Mouse (Mus musculus) embryonic fibroblast, embryonic 13.5 days (primary cell): ENCODE data around the gene Nkx6-1. TPM values are rescaled to one million over a fixed set of nuclear protein-coding genes. Genes with fewer than 3 reads are reported as not detected.

Experiments used
- H3K27ac ChIP-seq: 2 replicates; pipeline ENCODE4 v1.5.1; 2012; ENCODE audit warnings: low read length, control low read depth, inconsistent platforms; ENCODE audit not compliant: insufficient read depth
- H3K4me1 ChIP-seq: 2 replicates; pipeline ENCODE4 v1.6.1; 2011; ENCODE audit warnings: low read length; ENCODE audit not compliant: control insufficient read depth, insufficient read depth
- H3K4me3 ChIP-seq: 2 replicates; pipeline ENCODE4 v1.5.1; 2011; ENCODE audit warnings: mild to moderate bottlenecking, control low read depth, low read length; ENCODE audit not compliant: insufficient read depth
- CTCF ChIP-seq: IDR thresholded peaks from 2 replicates; pipeline ENCODE4 v1.5.1; 2011; ENCODE audit warnings: mild to moderate bottlenecking, control low read depth, low read length, moderate library complexity, borderline replicate concordance; ENCODE audit not compliant: insufficient read depth
- POLR2A ChIP-seq: IDR thresholded peaks from 2 replicates; pipeline ENCODE4 v1.6.1; 2011; ENCODE audit warnings: low read depth, mild to moderate bottlenecking, control low read depth, low read length, moderate library complexity
- polyA plus RNA-seq: library from polyadenylated mRNA; stranded (reverse); fragments of >200 nt; gene quantifications from 2 replicates; pipeline ENCODE4 v1.2.4, GENCODE M21; 2011; ENCODE audit warnings: low read depth; ENCODE audit not compliant: missing spikeins, insufficient read length

Gene Nkx6-1
- 0.47 and 1.1 TPM in 2 replicates for polyA plus RNA-seq

DNA sequence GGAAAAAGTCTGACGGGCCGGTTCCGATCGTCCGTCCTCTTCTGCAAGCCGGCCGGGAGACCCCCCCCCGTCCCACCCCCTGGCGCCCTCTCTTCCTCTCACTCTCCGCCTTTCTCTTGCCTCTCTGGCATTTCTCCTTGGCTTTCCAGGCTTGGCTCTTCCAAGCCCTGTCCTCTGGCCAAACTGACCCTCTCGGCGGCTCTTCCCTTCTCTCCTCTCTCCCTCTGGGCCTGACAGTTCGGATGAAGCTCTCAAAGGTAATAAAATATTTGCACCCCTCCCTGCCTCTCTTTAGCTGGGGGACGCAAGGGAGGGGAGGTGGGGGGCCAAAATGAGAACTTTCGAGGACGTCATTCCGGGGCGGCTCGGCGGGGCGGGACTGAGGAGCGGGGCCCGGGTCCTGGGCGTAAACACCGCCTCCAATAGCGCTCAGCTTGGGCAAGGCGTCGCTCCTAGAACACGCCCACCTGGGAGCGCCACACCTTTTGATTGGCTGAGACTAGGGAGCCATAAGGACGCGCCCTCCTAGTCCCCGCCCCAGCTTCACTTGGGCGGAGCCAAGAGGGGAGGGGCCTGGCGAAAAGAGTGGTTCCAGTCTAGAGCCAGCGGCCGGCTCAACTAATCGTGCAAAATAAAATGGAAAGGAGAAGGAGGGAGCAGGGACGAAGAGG, at the start of gene Nkx6-1:
Gene Nkx6-1, minus strand, starts transcription at position 52 of the 671 bp plus-strand sequence.
- H3K4me3 ChIP-seq: peak within 1 kb of the TSS; percentile 50
- TF ChIP-seq CTCF (no peak), POLR2A (no peak)
- H3K4me1 ChIP-seq: no peaks in the 10 kb centered on the region
- no peak within 1 kb of the TSS for H3K27ac ChIP-seq

DNA sequence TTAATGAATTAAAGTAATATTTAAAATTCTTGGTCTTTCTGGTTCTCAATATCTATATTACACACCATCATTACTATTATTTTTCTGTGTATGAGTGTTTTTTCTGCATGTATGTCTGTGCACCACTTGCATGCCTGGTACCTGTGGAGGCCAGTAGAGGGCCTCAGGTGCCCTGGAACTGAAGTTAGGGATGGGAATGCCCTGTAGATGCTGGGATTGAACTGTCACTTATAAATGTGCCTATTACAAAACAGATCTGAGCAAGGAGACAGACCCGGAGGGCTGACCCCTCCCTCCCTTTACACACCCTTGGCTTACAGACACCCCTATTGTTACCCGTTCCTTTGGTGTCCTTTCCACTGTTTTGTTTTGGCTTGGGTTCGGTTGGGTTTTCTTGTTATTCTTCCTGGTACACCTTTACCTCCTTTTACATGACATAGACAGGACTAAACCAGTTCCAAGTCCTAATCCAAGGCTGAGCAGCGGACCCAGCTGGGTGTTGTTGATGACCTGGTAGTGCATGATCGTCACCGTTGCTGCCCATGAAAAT, 48.3 kb upstream of the Nkx6-1 start:
- H3K4me3 ChIP-seq: no peak overlapping the region
- H3K4me1 ChIP-seq: no peaks in the 10 kb centered on the region
- no peak overlapping the region for H3K27ac ChIP-seq
- no peak for TF ChIP-seq POLR2A
- peak; percentile 20; the same call in 1 of the 2 replicates for TF ChIP-seq CTCF

DNA sequence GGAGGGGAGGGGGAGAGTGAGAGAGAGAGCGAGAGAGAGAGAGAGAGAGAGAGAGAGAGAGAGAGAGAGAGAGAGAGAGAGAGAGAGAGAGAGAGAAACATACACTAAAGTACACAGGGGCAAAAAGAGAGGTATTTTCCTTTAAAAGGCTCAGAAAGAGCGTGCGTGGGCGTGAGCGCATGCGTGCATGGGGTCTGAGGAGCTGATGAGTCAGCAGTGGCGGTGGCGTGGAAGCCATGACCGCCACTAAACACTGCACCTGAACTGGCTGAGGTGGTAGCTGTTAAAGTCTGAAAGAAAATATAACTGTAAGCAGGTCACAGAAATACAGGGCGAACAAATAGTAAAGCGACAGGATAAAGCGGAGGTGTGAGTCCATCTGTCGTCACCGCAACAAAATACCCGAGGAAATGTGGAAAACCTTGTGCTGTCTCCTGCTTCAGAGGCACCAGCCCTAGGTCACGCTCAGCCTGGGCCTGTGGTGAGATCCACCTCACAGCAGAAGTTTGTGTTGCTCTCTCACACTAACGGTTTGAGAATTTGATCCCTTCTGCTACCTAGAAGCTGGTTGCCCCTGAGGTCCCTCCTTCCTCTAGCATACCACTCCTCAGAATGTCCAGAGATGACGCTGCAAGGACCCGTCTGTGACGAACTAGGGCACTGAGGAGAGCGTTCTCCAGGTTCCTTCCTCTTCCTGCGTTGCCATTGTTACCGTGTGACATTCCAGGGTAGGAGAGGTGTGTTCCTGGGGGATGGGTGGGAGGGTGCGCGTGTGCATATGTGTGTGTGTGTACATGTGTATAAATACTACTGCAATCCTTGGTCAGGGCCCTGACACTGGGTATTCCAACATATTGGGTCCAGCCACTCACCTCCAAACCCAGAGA, 38.8 kb upstream of the Nkx6-1 start:
- H3K4me3 ChIP-seq: no peak overlapping the region

GRCm38 (mm10) chr5:101702636-101703035, 37.8 kb upstream of the Nkx6-1 start:
- no peaks in the 10 kb centered on the region for H3K4me1 ChIP-seq
- H3K27ac ChIP-seq: no peak overlapping the region
- no peak overlapping the region for H3K4me3 ChIP-seq
- TF ChIP-seq POLR2A (no peak), CTCF (no peak)

More for the DNA sequence above, 38.8 kb upstream of the Nkx6-1 start:
- TF ChIP-seq CTCF: no peak
- TF ChIP-seq POLR2A: no peak
- no peaks in the 10 kb centered on the region for H3K4me1 ChIP-seq
- H3K27ac ChIP-seq: no peak overlapping the region

DNA sequence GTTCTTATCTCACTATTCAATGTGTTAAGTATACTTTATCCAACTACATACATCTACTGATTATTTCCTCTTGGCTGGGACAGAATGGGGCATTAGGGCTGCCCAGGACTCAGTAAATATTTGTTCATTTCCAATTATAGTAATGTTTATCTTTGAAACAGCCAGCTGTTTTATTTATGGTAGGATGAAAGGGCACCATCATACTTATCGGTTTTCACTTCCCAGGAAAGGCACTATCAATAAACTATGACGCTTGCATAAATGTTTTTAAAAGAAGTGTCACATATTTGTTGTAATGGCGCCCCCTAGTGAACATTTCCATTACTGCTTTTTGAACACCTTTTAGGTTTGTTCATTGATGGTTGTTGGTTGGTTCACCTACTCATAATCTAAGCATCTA, 35.8 kb upstream of the Nkx6-1 start:
- Histone ChIP-seq H3K27ac (no peak overlapping the region), H3K4me1 (no peaks in the 10 kb centered on the region), H3K4me3 (no peak overlapping the region)
- TF ChIP-seq CTCF (no peak), POLR2A (no peak)

- peak; percentile 46; the same call in 1 of the 2 replicates for TF ChIP-seq CTCF
- TF ChIP-seq POLR2A: no peak
- no peak overlapping the region for H3K27ac ChIP-seq
These were observed 23.8 kb upstream of the Nkx6-1 start for GRCm38 (mm10) chr5:101688581-101688980.

GRCm38 (mm10) chr5:101683340-101683739, 18.5 kb upstream of the Nkx6-1 start:
- Histone ChIP-seq H3K27ac (no peak overlapping the region), H3K4me3 (no peak overlapping the region), H3K4me1 (no peaks in the 10 kb centered on the region)
- no peak for TF ChIP-seq CTCF
- no peak for TF ChIP-seq POLR2A

More at GRCm38 (mm10) chr5:101688581-101688980, 23.8 kb upstream of the Nkx6-1 start:
- Histone ChIP-seq H3K4me3 (no peak overlapping the region), H3K4me1 (no peaks in the 10 kb centered on the region)

DNA sequence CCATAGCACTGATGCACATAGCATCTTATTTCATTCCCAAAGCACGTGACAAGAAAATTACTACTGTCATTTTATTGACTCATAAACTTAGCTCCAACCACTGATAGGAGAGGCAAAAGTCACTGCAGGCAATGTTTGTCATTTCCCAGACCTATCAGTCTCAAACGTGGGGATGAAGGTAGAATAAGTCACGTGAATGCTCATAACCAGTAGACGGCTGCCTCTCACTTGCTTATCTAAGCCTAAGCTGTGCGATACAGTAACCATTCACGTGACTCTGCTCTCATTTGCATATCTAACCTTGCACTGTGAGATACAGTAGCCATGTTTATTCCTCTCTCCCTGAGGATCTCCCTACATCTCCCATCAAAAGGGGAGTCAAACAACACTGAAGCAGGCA, 15.5 kb upstream of the Nkx6-1 start:
- H3K4me3 ChIP-seq: no peak overlapping the region
- H3K4me1 ChIP-seq: no peaks in the 10 kb centered on the region
- H3K27ac ChIP-seq: no peak overlapping the region
- no peak for TF ChIP-seq POLR2A
- TF ChIP-seq CTCF: no peak

GRCm38 (mm10) chr5:101669381-101669780, 4.6 kb upstream of the Nkx6-1 start:
- Histone ChIP-seq H3K27ac (no peak overlapping the region), H3K4me3 (no peak overlapping the region), H3K4me1 (no peaks in the 10 kb centered on the region)
- TF ChIP-seq CTCF (no peak), POLR2A (no peak)

DNA sequence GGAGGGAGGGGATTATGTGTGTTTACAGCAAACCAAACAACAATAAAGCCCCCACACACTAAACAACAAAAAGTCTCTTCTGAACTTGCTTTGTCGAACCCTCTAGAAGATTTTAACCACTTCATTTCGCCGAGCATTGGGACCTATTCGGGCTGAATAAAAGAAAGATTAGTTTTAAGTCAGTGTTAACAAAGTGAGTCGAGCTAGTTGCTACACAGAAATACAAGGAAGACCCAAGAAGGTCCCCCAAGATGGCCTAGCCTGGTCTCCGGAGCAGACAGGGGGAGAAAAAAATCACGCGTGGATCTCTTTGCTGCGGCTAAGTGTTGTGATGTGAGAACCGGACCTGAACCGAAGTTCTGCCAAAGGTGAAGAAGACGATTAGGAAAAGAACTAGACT, 3.7 kb upstream of the Nkx6-1 start:
- Histone ChIP-seq H3K27ac (no peak overlapping the region), H3K4me1 (no peaks in the 10 kb centered on the region), H3K4me3 (no peak overlapping the region)
- TF ChIP-seq CTCF (no peak), POLR2A (no peak)
